Mouse (Mus musculus) thymus, postnatal 10 days (tissue): ENCODE measurements around the gene Slc37a4.
"Not testable (repeated sequence)": the region's sequence is repeated elsewhere in the genome, so short reads cannot be mapped to it uniquely, and the experiment has no call there.

ENCODE experiments used
- DNase-seq, 2 experiments: peaks; one replicate each; pipeline ENCODE4 v3.0.0; 2021; ENCODE audit warnings: low spot score in 2 of 2

The Slc37a4 gene

DNA sequence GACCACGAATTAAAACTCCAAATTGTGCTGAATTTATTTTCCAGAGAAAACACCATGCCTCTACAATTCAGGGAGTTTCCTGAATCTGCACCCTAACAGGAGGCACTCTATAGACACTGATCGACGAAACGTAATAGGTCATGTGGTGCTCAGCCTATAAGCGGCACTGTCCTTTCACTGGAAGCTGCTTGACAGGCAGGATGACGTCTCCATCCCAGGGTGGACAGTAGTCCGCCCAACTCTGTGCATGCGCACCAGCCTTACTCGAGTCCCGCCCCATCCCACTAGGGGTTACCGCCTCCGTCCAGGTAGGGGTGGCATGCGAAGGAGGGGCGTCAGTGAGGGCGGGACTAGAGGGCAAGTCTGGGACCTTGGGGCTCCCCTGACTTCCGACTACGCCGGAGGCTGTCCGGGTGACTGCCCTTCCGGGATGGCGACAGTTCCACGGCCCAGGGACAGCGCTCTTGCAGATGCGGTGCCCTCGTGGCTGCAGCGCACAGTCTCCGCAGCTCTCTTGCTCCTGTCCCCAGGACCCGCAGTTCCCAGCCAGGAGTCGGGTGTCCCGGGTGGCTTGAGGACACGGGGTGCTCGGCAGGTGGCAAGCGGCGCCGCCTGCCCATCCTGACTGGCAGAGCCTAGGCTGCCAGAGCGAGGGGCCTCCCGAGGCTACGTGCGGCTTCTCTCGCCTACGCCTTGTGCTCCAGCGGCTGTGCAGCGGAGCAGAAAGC lies at the start of gene Slc37a4:
Gene Slc37a4 (plus strand): TSS at position 169 of the 728 bp plus-strand sequence.
- peak; percentile 75 to 81 for DNase-seq

- DNase-seq: no peak
These were observed 49.5 kb upstream of the Slc37a4 start for GRCm38 (mm10) chr9:44347166-44347565.

DNA sequence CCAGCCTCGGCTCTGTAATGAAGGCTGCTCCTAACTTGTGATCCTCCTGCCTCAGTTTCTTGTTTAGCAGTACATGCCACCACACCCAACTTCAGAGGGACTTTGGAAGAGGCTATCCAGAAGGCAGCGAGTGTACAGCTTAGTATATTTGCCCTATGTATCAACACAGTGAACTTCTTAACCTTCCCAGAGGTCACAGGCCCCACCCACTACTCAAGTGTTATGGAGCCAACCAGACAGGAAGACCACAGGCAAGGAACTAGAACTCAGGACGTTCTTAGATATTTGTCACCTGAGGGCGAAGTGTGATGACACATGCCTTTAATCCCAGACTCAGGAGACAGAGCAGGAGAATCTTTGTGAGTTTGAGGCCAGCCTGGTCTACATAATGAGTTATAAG lies 49.0 kb upstream of the Slc37a4 start:
- no peak for DNase-seq

- DNase-seq: no peak
These were observed 48.1 kb upstream of the Slc37a4 start for GRCm38 (mm10) chr9:44348546-44348945.

- DNase-seq: no peak
These were observed 45.3 kb upstream of the Slc37a4 start for GRCm38 (mm10) chr9:44351396-44351795.

DNA sequence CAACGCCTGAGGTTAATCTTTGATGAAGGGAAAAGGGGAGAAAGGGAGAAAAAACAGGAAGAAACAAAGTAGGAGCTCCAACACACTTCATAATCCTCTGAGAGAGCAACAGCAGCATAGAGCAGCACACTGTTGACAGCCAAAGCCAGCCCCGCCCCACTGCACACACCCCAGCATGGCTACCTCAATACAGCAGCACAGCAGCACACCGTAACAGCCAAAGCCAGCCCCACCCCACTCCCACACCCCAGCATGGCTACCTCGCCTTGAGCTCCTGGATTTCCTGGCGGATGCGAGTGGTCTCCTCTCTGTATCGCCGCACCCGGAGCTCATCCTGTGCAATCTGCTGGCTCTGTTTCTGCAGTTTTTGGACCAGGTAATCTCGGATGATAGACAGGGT lies 44.3 kb upstream of the Slc37a4 start:
- no peak for DNase-seq

- DNase-seq: no peak
These were observed 43.5 kb upstream of the Slc37a4 start for GRCm38 (mm10) chr9:44353142-44353541.

- DNase-seq: peak in 1 of 2 experiments; percentile 67
These were observed 39.4 kb upstream of the Slc37a4 start for GRCm38 (mm10) chr9:44357207-44357606.

GRCm38 (mm10) chr9:44361190-44361917 lies 35.3 kb upstream of the Slc37a4 start, which contains the start of gene Vps11:
Vps11 (minus strand) TSS chr9:44361670.
- peak; percentile 94 to 95 for DNase-seq

GRCm38 (mm10) chr9:44361931-44362330 lies 34.7 kb upstream of the Slc37a4 start:
- not testable (repeated sequence) for DNase-seq

DNA sequence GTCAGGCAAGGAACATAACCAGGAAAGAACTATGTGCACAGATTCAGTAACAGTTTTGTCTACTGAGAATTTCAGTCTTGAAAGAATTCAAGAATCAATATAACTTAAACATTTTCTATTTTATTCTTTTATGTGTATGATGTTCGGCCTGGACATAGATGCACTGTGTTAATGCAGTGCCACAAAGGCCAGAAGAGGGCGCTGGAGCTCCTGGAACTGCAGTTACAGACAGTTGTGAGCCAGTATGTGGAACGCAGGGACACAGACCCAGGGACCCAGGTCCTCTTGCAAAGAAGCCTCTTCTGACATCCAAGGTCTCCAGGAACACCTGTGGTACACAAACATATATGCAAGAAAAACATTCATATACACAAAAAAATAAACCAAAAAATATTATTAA lies 32.2 kb upstream of the Slc37a4 start:
- DNase-seq: peak in 1 of 2 experiments; percentile 23

- no peak for DNase-seq
These were observed 23.3 kb upstream of the Slc37a4 start for GRCm38 (mm10) chr9:44373386-44373785.

DNA sequence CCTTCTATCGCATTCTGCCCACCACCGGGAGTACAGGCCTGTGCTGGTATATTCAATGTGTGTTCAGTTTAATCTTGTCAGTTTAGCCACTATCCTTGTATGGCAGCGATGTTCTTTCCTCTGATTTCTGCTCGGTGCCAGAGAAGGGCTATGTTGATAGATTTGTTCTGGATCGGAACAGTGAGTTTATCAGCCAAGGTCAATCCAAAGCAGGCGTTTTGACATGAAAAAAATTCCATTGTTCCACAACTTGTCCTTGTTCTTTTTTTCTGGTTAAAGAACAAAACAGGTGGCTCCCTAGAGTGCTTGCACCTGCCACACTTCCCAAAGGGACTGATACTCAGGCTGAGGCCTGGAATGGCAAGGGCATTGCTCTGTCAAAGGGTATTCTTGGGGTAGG lies 20.5 kb upstream of the Slc37a4 start:
- DNase-seq: no peak

DNA sequence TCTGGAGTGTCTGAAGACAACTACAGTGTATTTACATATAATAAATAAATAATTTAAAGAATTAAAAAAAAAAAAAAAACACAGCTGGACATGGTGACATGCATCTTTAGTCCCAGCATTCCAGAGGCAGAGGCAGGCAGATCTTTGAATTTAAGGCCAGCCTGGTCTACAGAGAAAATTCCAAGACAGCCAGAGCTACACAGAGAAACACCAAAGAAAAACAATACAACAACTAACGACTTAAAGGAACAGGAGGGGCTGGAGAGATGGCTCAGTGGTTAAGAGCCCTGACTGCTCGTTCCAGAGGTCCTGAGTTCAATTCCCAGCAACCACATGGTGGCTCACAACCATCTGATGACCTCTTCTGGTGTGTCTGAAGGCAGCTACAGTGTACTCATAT lies 19.3 kb upstream of the Slc37a4 start:
- not testable (repeated sequence) for DNase-seq

GRCm38 (mm10) chr9:44378153-44378730 lies 18.4 kb upstream of the Slc37a4 start:
- DNase-seq: no peak

DNA sequence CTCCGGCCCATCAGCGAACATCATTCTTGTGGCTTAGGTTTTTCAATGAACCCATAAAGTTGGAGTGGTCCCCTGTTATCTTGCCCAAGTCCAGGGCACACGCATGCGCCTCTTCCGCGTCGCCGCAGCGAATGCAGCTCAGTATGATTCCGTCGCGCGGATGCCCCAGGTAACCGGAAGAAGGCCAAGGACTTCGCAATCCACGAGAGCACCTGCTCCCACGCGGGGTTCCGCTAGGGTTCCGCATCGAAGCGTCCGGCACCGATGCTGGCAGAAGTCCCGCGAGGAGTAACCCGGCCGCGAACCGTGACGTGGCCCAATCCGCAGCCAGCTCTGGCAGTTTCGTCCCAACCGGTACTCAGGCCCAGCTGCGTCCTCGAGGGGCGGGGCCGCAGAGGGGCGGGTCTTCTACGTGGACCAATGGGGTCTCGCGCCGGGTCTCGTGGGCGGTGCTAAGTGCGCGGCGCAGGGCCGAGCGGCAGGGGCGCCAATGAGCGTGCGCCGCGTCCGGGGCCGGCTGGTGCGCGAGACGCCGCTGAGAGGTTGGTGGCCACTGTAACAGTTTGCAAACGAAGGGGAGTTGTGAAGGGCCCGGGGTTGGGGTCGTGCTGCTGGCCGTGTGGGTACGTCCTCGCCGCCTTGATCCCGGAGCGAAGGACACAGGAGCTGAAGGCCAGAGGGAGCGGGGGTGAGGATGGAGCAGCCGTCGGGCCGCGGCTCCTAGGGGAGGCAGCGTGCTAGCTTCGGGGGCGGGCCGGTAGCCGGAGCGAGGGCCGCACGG lies 17.4 kb upstream of the Slc37a4 start, which contains the start of gene Hyou1:
Gene Hyou1 (plus strand): TSS at position 437 of the 781 bp plus-strand sequence.
- DNase-seq: peak; percentile 98 to 99

DNA sequence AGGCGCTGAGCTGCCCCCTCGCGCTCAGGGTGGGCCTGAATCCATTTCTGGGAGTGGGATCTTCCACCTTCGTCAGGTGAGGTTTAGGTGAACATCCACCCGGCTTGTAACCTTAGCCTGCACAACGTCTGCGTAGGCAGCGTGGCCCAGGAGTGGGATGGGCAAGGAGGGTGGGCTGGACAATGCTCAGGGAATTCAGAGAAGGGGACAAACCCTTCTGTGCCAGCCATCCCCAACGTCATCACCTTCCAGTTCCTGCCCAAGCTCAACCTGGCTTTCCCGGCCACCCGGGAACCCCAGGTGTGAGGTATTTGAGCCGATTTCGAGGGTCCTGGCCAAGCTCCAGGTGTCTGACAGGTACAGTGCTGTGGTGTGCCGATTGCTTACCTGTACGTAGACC lies 16.8 kb upstream of the Slc37a4 start:
- DNase-seq: no peak

GRCm38 (mm10) chr9:44384596-44384995 lies 12.1 kb upstream of the Slc37a4 start:
- no peak for DNase-seq

- DNase-seq: no peak
These were observed 9.4 kb upstream of the Slc37a4 start for GRCm38 (mm10) chr9:44387221-44387620.

DNA sequence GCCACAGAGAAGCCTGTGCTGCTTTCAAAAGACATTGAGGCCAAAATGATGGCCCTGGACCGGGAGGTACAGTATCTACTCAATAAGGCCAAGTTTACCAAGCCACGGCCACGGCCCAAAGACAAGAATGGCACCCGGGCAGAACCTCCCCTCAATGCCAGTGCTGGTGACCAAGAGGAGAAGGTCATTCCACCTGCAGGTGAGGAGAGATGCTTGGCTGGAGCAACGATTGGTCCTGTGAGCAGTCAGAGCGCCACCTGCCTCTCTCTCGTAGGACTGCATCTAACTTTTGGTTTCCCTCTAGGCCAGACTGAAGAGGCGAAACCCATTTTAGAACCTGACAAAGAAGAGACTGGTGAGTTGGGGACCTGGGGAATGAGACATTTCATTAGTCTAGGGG lies 7.4 kb upstream of the Slc37a4 start:
- peak in 1 of 2 experiments; percentile 58 for DNase-seq

DNA sequence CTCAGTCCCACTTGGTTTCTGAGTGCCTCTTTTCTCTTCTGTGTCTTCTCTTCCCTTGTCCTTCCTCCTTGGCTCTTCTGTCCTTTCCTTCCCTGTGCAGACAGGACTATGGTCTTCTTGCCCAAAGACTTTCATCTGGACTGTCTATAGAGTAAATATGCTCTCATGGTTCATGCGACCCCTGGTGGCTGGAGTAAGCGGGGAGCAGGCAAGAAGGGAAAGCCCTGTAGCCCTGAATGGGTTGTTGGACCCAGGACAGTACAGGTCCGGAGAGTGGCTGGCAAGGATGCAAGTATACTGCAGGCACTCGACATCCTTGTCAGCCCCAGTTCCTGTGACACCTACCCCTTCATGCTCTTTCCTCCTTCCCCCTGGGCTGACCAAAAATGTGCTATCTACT lies 5.2 kb upstream of the Slc37a4 start:
- peak in 1 of 2 experiments; percentile 65 for DNase-seq

GRCm38 (mm10) chr9:44398087-44398486 lies 1.4 kb downstream of the Slc37a4 start:
- no peak for DNase-seq
